Mouse (Mus musculus): ENCODE data around the gene 6430548M08Rik. TPM values are rescaled to one million over a fixed set of nuclear protein-coding genes. Genes with fewer than 3 reads are reported as not detected.

Gene 6430548M08Rik
- total RNA-seq, 2 experiments from 2014 or later, result 13.8 to 15.9 TPM

GRCm38 (mm10) chr8:120178124-120178514 lies 64.2 kb downstream of the 6430548M08Rik start:
- no peak for DNase-seq
- intact Hi-C loops (cut with DNase I), result loop anchor here (2.0 to 10.0 kb wide), 5 partner anchors 99 to 431 kb away; no protein-coding TSS in a partner anchor

DNA sequence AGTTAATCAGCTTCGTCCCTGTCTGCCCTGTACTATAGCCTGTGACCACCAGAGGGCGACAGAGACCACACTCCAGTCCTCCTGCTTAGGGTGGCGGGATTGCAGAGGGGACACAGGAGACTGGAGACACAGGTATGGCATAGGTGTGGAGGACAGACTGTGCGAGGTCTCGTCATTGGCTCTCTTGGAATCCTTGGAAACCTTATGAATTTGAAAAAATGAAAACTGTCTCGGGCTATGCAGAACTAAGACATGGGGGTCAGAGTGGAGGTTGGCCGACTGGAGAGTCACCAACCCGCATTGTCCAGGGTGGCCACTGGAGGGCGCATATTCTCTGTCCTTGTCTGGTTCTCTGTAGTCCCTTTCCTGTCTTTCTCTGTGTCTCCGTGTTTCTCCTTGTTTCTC lies 65.1 kb downstream of the 6430548M08Rik start:
- peak; percentile 92 to 96 for DNase-seq
- intact Hi-C loops (cut with DNase I), result loop anchor here (1.0 to 10.0 kb wide), 8 partner anchors 28 to 430 kb away; no protein-coding TSS in a partner anchor

GRCm38 (mm10) chr8:120180445-120180970 lies 66.6 kb downstream of the 6430548M08Rik start:
- DNase-seq, result no peak
- intact Hi-C loops (cut with DNase I), result no loop called here

DNA sequence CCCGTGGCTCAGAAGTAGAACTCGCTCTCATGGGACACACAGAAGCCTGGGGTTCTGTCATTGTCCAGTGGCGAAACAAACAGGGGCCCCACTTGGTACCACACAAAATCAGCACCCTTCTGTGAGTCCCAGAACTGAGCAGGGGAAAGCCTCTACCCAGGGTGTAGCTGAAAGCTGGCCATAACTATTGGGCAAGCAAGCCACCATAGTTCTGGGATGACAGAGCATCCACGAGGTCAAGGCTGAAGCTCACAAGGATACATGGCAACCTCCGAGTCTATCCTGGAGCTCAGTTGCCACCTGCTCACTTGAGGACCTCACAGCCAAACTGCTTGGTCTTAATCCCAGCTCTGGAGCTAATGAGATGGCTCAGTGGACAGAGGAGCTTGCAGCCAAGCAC lies 67.3 kb downstream of the 6430548M08Rik start:
- intact Hi-C loops (cut with DNase I), result no loop called here
- DNase-seq, result no peak

GRCm38 (mm10) chr8:120181861-120182414 lies 68.0 kb downstream of the 6430548M08Rik start:
- intact Hi-C loops (cut with DNase I), result no loop called here
- DNase-seq, result no peak

- intact Hi-C loops (cut with DNase I), result no loop called here
- DNase-seq, result no peak
These were observed 70.4 kb downstream of the 6430548M08Rik start for GRCm38 (mm10) chr8:120184366-120184765.

DNA sequence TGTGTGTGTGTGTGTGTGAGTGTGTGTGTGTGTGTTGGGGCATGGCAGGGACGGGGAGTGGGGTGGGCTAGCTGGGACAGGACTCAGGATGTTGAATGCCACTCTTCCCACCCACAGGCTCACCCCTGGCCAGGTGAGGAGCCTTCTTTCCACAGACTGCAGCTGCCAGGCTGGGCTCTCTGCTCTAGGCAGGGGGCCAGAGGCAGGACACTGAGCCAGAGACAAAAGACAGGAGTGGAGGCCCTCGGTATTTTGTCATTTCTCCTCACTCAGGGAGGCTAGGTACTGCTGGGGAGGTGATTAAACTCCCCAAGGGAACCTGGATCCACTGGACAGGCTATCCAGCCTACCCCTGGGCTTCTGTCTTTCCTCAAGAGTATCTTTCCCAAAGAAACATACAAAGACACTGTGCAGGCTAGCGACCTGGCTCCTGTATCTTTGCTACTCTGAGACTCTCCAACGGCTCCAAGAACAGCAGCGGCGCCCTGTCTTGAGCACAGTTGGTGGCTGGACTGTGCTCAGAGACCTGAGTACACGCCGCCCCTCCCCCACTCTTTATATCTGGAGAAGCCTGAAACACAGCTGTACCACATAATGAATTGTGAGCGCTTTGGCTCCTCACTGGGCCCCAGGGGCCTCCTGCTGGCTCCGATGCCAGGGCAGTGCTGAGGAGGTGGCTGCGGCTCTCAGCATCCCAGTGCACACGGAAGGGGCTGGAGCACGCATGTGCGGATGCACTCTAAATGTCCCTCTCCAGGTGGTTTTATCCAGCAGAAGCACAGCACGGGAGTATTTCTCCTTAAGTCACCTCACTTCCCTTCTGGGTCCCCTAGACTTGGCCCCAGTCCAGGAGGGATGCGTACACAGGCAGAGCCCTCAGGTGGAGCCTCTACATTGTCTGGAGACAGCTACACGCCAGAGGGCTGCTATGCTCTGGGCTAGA lies 71.2 kb downstream of the 6430548M08Rik start:
- DNase-seq, result peak; percentile 52 to 64
- intact Hi-C loops (cut with DNase I), result no loop called here

- intact Hi-C loops (cut with DNase I), result no loop called here
These were observed 72.5 kb downstream of the 6430548M08Rik start for GRCm38 (mm10) chr8:120186454-120186853.

GRCm38 (mm10) chr8:120188510-120188909 lies 74.6 kb downstream of the 6430548M08Rik start:
- intact Hi-C loops (cut with DNase I), result no loop called here
- peak; percentile 81 to 85 for DNase-seq

More at GRCm38 (mm10) chr8:120186454-120186853, 72.5 kb downstream of the 6430548M08Rik start:
- DNase-seq, result peak; percentile 72 to 76

GRCm38 (mm10) chr8:120189440-120189839 lies 75.5 kb downstream of the 6430548M08Rik start:
- intact Hi-C loops (cut with DNase I), result no loop called here
- DNase-seq, result no peak

GRCm38 (mm10) chr8:120190107-120190809 lies 76.3 kb downstream of the 6430548M08Rik start:
- intact Hi-C loops (cut with DNase I), result no loop called here
- DNase-seq, result no peak

DNA sequence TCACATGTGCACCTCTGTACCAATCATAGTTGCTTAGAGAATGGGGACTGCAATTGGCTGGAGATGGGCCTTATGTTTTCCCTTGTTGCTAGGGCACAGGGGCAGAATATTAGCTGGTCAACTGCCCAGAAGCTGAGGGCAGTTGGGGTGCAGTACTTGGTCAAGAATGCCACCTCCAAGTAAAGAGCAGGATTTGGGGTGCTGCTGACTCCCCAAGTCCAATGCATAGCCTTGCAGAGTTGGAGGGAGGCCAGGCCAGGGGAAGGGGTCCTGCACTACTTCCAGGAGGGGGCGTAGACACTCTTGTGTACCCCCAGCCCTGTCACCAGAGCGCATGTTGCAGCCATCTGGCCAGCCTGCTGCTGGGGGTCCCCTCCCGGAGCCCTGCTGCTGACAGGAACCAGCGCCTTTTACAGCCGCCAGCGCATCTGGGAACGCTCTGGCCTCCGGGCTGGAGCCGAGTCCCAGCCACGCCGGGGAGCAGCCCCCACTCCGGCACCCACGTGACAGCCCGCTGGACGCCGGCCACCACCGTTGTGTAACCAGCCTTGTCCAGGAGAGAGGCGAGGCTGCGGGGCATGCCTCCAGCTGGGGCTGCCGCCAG lies 77.0 kb downstream of the 6430548M08Rik start:
- intact Hi-C loops (cut with DNase I), result no loop called here
- DNase-seq, result peak; percentile 97

DNA sequence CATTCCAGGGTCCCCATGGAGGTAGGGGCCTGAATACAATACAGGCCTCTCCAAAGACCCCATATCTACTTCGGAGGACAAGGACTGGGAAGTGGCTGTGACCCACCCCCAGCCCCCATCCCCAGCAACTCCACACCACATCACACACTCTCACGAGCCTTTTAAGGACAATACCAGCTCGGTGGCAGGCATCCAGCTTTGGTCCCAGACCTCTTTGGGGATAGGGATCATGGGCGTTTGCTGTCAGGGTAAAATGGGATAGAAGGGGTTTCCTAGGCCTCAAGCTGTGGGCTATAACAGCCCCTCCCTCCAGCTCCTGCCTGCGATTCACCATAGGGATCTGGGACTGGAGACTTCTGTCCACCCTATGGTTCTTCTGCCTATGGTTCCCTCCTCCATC lies 77.7 kb downstream of the 6430548M08Rik start:
- intact Hi-C loops (cut with DNase I), result no loop called here
- no peak for DNase-seq

DNA sequence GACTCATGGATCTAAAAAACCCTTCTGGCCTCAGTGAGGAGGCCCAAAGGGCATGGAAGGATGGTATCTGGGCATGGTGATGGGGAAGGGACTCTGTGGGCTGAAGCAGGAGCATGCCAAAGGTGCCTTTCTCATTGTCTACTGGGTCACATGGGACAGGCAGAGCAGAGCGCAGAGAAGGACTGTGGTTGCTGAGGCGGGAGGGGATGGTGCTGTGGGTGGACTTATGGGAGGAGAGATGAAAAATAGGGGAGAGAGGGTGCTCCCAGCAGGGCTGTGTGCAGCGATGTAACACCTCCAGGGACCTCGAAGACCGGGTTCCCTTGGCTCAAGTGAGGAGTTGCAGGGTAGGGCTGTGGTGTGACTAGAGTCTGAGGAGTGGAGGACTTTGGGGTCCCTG lies 78.2 kb downstream of the 6430548M08Rik start:
- intact Hi-C loops (cut with DNase I), result no loop called here
- DNase-seq, result no peak

- DNase-seq, result no peak
- intact Hi-C loops (cut with DNase I), result no loop called here
These were observed 87.4 kb downstream of the 6430548M08Rik start for GRCm38 (mm10) chr8:120201351-120201750.

- peak in 1 of 2 experiments; percentile 4 for DNase-seq
These were observed 88.6 kb downstream of the 6430548M08Rik start for GRCm38 (mm10) chr8:120202546-120202945.

GRCm38 (mm10) chr8:120204736-120205360 lies 90.9 kb downstream of the 6430548M08Rik start:
- peak; percentile 53 to 69 for DNase-seq
- intact Hi-C loops (cut with DNase I), result no loop called here

More at GRCm38 (mm10) chr8:120202546-120202945, 88.6 kb downstream of the 6430548M08Rik start:
- intact Hi-C loops (cut with DNase I), result no loop called here

- intact Hi-C loops (cut with DNase I), result no loop called here
- DNase-seq, result peak in 1 of 2 experiments; percentile 7
These were observed 92.0 kb downstream of the 6430548M08Rik start for GRCm38 (mm10) chr8:120205916-120206315.

DNA sequence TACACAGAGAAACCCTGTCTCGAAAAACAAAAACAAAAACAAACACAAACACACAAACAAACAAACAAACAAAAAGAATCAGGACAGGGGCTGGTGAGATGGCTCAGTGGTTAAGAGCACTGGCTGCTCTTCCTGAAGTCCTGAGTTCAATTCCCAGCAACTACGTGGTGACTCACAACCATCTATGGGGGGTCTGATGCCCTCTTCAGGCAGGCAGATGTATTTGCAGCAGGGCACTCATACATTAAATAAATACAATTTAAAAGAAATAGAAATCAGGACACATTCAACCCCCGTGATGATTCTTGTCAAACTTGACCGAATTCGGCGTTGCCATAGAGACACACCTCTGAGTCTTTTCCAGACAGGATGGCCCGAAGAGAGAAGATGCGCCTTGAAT lies 93.4 kb downstream of the 6430548M08Rik start:
- intact Hi-C loops (cut with DNase I), result loop anchor here (1.0 kb wide), 1 partner anchor 28 kb away; no protein-coding TSS in a partner anchor
- DNase-seq, result no peak

- no peak for DNase-seq
- intact Hi-C loops (cut with DNase I), result no loop called here
These were observed 94.2 kb downstream of the 6430548M08Rik start for GRCm38 (mm10) chr8:120208113-120208512.
